Mouse (Mus musculus) layer of hippocampus, postnatal 36 days (tissue): ENCODE data around the gene Ctse. TPM values are rescaled to one million over a fixed set of nuclear protein-coding genes. Genes with fewer than 3 reads are reported as not detected.

Experiments
- DNase-seq, 2 experiments: peaks; one replicate each; pipeline ENCODE4 v3.0.0; 2022
- total RNA-seq, 2 experiments: library from RNA; stranded (reverse); gene quantifications; 2 replicates each; pipeline ENCODE4 v1.2.3; 2021

Ctse gene
- total RNA-seq, 2 experiments from 2014 or later = not detected

GRCm38 (mm10) chr1:131652670-131653443 lies 14.8 kb downstream of the Ctse start:
- DNase-seq = no peak

GRCm38 (mm10) chr1:131655601-131656000 lies 17.5 kb downstream of the Ctse start:
- DNase-seq = no peak

- DNase-seq = peak; percentile 88 to 89
Measured at GRCm38 (mm10) chr1:131657945-131658354, 19.8 kb downstream of the Ctse start.

GRCm38 (mm10) chr1:131659512-131660085 lies 21.5 kb downstream of the Ctse start:
- DNase-seq = no peak

- no peak for DNase-seq
Measured at GRCm38 (mm10) chr1:131660266-131660665, 22.2 kb downstream of the Ctse start.

- no peak for DNase-seq
Measured at GRCm38 (mm10) chr1:131660716-131661472, 22.8 kb downstream of the Ctse start.

- DNase-seq = no peak
Measured at GRCm38 (mm10) chr1:131661749-131662148, 23.6 kb downstream of the Ctse start.

GRCm38 (mm10) chr1:131663286-131663995 lies 25.3 kb downstream of the Ctse start:
- DNase-seq = no peak

GRCm38 (mm10) chr1:131664136-131664535 lies 26.0 kb downstream of the Ctse start:
- no peak for DNase-seq

- no peak for DNase-seq
Measured at GRCm38 (mm10) chr1:131665886-131666285, 27.8 kb downstream of the Ctse start.

- DNase-seq = no peak
Measured at GRCm38 (mm10) chr1:131671113-131671512, 33.0 kb downstream of the Ctse start.

- no peak for DNase-seq
Measured at GRCm38 (mm10) chr1:131672361-131672760, 34.3 kb downstream of the Ctse start.

- no peak for DNase-seq
Measured at GRCm38 (mm10) chr1:131679644-131680043, 41.5 kb downstream of the Ctse start.

- DNase-seq = no peak
Measured at GRCm38 (mm10) chr1:131687739-131688138, 49.6 kb downstream of the Ctse start.

- DNase-seq = no peak
Measured at GRCm38 (mm10) chr1:131688475-131688874, 50.4 kb downstream of the Ctse start, which contains the start of gene Rab7b. Rab7b (plus strand) TSS chr1:131688695.

GRCm38 (mm10) chr1:131689016-131689415 lies 50.9 kb downstream of the Ctse start:
- DNase-seq = no peak

GRCm38 (mm10) chr1:131689899-131690298 lies 51.8 kb downstream of the Ctse start:
- DNase-seq = no peak

- DNase-seq = no peak
Measured at GRCm38 (mm10) chr1:131690435-131690834, 52.3 kb downstream of the Ctse start.

GRCm38 (mm10) chr1:131691356-131691755 lies 53.2 kb downstream of the Ctse start:
- no peak for DNase-seq

- DNase-seq = no peak
Measured at GRCm38 (mm10) chr1:131695308-131695707, 57.2 kb downstream of the Ctse start.

- peak; percentile 44 to 50 for DNase-seq
Measured at GRCm38 (mm10) chr1:131696325-131696724, 58.2 kb downstream of the Ctse start.

GRCm38 (mm10) chr1:131698770-131699169 lies 60.7 kb downstream of the Ctse start:
- no peak for DNase-seq

GRCm38 (mm10) chr1:131699642-131700041 lies 61.5 kb downstream of the Ctse start:
- DNase-seq = no peak
